Mouse (Mus musculus): ENCODE measurements at regions not wholly inside any gene's neighbourhood (a gene's known extent, or its start where the extent isn't known, plus 50 kb on each side); places are given as distances from the start of the nearest gene placed in this dataset.
A peak's percentile ranks its signal among the peaks of the same experiment; 100 is the strongest.

GRCm38 (mm10) chr2:166482720-166483616 lies 230.7 kb downstream of the Prex1 start:
- 0 out of 2 replicates have a peak overlapping the region, but pooled peaks have one; percentile 16 for H3K27ac ChIP-seq (ENCODE audit: low read depth, low read length)
- H3K9ac ChIP-seq (ENCODE audit: low read length), result no peak overlapping the region; the same call in 1 of the 2 replicates
- 53% methylated on average over 14 of the region's 14 CpGs for WGBS
- DNase-seq (ENCODE audit: low spot score, missing footprints), result peak; percentile 78
- ATAC-seq (ENCODE audit: low FRiP score), result 0 out of 2 replicates have a peak, but pooled peaks have one; percentile 38
- H3K4me2 ChIP-seq, result no peak overlapping the region
- H3K36me3 ChIP-seq (ENCODE audit: control insufficient read depth, insufficient read depth, low read length), result no peaks in the 10 kb centered on the region
- H3K4me1 ChIP-seq (ENCODE audit: control insufficient read depth, insufficient read depth, low read length), result peaks cover 16% of the 10 kb centered on the region
- H3K27me3 ChIP-seq (ENCODE audit: control insufficient read depth, insufficient read depth, low read length), result no peaks in the 10 kb centered on the region
- no peaks in the 10 kb centered on the region for H3K9me3 ChIP-seq (ENCODE audit: control insufficient read depth, low read length)
- no peak overlapping the region for H3K4me3 ChIP-seq (ENCODE audit: low read depth, low read length)

GRCm38 (mm10) chr2:166481774-166482173 lies 231.9 kb downstream of the Prex1 start:
- H3K27me3 ChIP-seq (ENCODE audit: control insufficient read depth, insufficient read depth, low read length), result no peaks in the 10 kb centered on the region
- no peaks in the 10 kb centered on the region for H3K36me3 ChIP-seq (ENCODE audit: control insufficient read depth, insufficient read depth, low read length)
- H3K9me3 ChIP-seq (ENCODE audit: control insufficient read depth, low read length), result no peaks in the 10 kb centered on the region
- no peak overlapping the region for H3K27ac ChIP-seq (ENCODE audit: low read depth, low read length)
- no peak overlapping the region for H3K4me2 ChIP-seq
- ATAC-seq (ENCODE audit: low FRiP score) (no peak), DNase-seq (ENCODE audit: low spot score, missing footprints) (peak; percentile 62)
- no peak overlapping the region for H3K4me3 ChIP-seq (ENCODE audit: low read depth, low read length)
- WGBS, result 86% methylated on average over 7 of the region's 7 CpGs
- H3K4me1 ChIP-seq (ENCODE audit: control insufficient read depth, insufficient read depth, low read length), result peaks cover 4% of the 10 kb centered on the region
- H3K9ac ChIP-seq (ENCODE audit: low read length), result no peak overlapping the region

DNA sequence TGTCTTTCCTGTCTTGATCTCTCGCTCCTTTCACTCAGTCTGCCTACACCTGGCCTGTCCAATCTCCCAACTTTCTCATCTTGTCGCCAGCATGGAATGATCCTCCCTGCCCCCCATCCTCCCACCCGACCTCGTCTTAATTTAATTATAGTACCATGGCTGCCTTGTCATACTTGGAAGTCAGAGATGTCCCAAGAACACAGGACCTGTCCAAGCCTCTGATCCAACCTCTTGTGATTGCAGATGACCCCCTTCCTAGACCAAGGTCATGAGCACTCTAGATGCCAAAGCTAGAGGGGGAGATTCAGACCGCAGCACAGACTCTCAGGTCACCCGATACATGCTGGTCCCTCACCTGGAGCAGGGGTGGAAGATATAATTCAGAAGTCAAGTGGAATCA lies 232.3 kb downstream of the Prex1 start:
- DNase-seq (ENCODE audit: low spot score, missing footprints), result peak; percentile 77
- H3K9ac ChIP-seq (ENCODE audit: low read length), result no peak overlapping the region
- WGBS, result 95% methylated on average over 6 of the region's 6 CpGs
- no peaks in the 10 kb centered on the region for H3K27me3 ChIP-seq (ENCODE audit: control insufficient read depth, insufficient read depth, low read length)
- H3K9me3 ChIP-seq (ENCODE audit: control insufficient read depth, low read length), result no peaks in the 10 kb centered on the region
- H3K4me2 ChIP-seq, result no peak overlapping the region
- no peak for ATAC-seq (ENCODE audit: low FRiP score)
- no peaks in the 10 kb centered on the region for H3K36me3 ChIP-seq (ENCODE audit: control insufficient read depth, insufficient read depth, low read length)
- H3K27ac ChIP-seq (ENCODE audit: low read depth, low read length), result no peak overlapping the region
- peaks cover 3% of the 10 kb centered on the region; the same call in 1 of the 2 replicates for H3K4me1 ChIP-seq (ENCODE audit: control insufficient read depth, insufficient read depth, low read length)
- H3K4me3 ChIP-seq (ENCODE audit: low read depth, low read length), result no peak overlapping the region

GRCm38 (mm10) chr2:166480883-166481282 lies 232.7 kb downstream of the Prex1 start:
- H3K4me2 ChIP-seq, result no peak overlapping the region
- no peak for ATAC-seq (ENCODE audit: low FRiP score)
- DNase-seq (ENCODE audit: low spot score, missing footprints), result no peak
- 74% methylated on average over 5 of the region's 5 CpGs for WGBS
- H3K36me3 ChIP-seq (ENCODE audit: control insufficient read depth, insufficient read depth, low read length), result no peaks in the 10 kb centered on the region
- H3K4me1 ChIP-seq (ENCODE audit: control insufficient read depth, insufficient read depth, low read length), result peaks cover 3% of the 10 kb centered on the region; the same call in 1 of the 2 replicates
- H3K27ac ChIP-seq (ENCODE audit: low read depth, low read length), result no peak overlapping the region
- no peaks in the 10 kb centered on the region for H3K27me3 ChIP-seq (ENCODE audit: control insufficient read depth, insufficient read depth, low read length)
- no peak overlapping the region for H3K4me3 ChIP-seq (ENCODE audit: low read depth, low read length)
- H3K9me3 ChIP-seq (ENCODE audit: control insufficient read depth, low read length), result no peaks in the 10 kb centered on the region
- no peak overlapping the region for H3K9ac ChIP-seq (ENCODE audit: low read length)

DNA sequence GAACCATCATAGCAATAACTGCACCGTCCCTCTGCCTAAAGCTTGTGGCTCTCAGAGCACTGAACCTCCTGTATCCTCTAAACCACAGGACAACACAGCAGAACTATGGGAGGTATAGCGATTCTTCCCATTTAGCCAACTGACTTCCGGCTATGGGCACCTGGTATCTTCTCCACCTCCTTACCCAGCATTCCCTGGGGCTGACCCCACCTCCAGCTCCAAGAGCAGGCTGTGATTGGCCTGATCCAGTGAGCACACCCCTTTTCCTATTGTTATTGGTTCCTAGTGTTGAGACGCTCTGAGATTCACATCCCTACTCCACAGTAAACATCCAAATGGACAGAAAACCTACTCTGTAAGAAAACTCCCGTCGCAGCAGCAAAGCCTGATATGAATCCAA lies 236.7 kb downstream of the Prex1 start:
- DNase-seq (ENCODE audit: low spot score, missing footprints), result no peak
- ATAC-seq (ENCODE audit: low FRiP score), result no peak
- no peaks in the 10 kb centered on the region for H3K27me3 ChIP-seq (ENCODE audit: control insufficient read depth, insufficient read depth, low read length)
- H3K27ac ChIP-seq (ENCODE audit: low read depth, low read length), result no peak overlapping the region
- H3K9ac ChIP-seq (ENCODE audit: low read length), result no peak overlapping the region
- H3K4me2 ChIP-seq, result no peak overlapping the region
- H3K9me3 ChIP-seq (ENCODE audit: control insufficient read depth, low read length), result no peaks in the 10 kb centered on the region
- no peaks in the 10 kb centered on the region for H3K36me3 ChIP-seq (ENCODE audit: control insufficient read depth, insufficient read depth, low read length)
- 88% methylated on average over 6 of the region's 6 CpGs for WGBS
- no peaks in the 10 kb centered on the region for H3K4me1 ChIP-seq (ENCODE audit: control insufficient read depth, insufficient read depth, low read length)
- no peak overlapping the region for H3K4me3 ChIP-seq (ENCODE audit: low read depth, low read length)

DNA sequence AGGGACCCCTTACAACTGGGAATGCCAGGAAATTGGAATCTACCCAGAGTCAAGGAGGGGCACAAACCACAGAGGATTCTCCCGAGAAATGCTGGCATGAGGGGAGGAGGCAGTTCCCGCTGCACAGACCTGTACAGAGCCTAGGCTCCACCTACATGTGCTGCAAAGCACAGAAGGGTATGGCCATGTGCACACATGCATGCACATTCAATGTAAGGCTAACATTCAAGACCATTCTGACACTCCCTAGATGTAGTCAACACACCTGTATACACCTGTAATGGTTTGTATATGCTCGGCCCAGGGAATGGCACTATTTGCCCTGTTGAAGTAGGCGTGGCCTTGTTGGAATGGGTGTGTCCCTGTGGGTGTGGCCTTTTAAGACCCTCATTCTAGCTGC lies 238.0 kb downstream of the Prex1 start:
- Histone ChIP-seq H3K27ac (ENCODE audit: low read depth, low read length) (no peak overlapping the region), H3K9me3 (ENCODE audit: control insufficient read depth, low read length) (no peaks in the 10 kb centered on the region), H3K4me2 (no peak overlapping the region), H3K27me3 (ENCODE audit: control insufficient read depth, insufficient read depth, low read length) (no peaks in the 10 kb centered on the region), H3K4me3 (ENCODE audit: low read depth, low read length) (no peak overlapping the region), H3K36me3 (ENCODE audit: control insufficient read depth, insufficient read depth, low read length) (no peaks in the 10 kb centered on the region), H3K4me1 (ENCODE audit: control insufficient read depth, insufficient read depth, low read length) (peaks cover 6% of the 10 kb centered on the region), H3K9ac (ENCODE audit: low read length) (no peak overlapping the region)
- ATAC-seq (ENCODE audit: low FRiP score) (no peak), DNase-seq (ENCODE audit: low spot score, missing footprints) (peak; percentile 57)
- WGBS, result 82% methylated on average over 4 of the region's 4 CpGs

GRCm38 (mm10) chr2:166474601-166475000 lies 239.0 kb downstream of the Prex1 start:
- no peak for DNase-seq (ENCODE audit: low spot score, missing footprints)
- Histone ChIP-seq H3K4me1 (ENCODE audit: control insufficient read depth, insufficient read depth, low read length) (peaks cover 6% of the 10 kb centered on the region), H3K4me3 (ENCODE audit: low read depth, low read length) (no peak overlapping the region), H3K4me2 (no peak overlapping the region), H3K9ac (ENCODE audit: low read length) (no peak overlapping the region), H3K36me3 (ENCODE audit: control insufficient read depth, insufficient read depth, low read length) (no peaks in the 10 kb centered on the region), H3K27me3 (ENCODE audit: control insufficient read depth, insufficient read depth, low read length) (no peaks in the 10 kb centered on the region), H3K9me3 (ENCODE audit: control insufficient read depth, low read length) (no peaks in the 10 kb centered on the region), H3K27ac (ENCODE audit: low read depth, low read length) (no peak overlapping the region)
- 71% methylated on average over 12 of the region's 12 CpGs for WGBS
- no peak for ATAC-seq (ENCODE audit: low FRiP score)

DNA sequence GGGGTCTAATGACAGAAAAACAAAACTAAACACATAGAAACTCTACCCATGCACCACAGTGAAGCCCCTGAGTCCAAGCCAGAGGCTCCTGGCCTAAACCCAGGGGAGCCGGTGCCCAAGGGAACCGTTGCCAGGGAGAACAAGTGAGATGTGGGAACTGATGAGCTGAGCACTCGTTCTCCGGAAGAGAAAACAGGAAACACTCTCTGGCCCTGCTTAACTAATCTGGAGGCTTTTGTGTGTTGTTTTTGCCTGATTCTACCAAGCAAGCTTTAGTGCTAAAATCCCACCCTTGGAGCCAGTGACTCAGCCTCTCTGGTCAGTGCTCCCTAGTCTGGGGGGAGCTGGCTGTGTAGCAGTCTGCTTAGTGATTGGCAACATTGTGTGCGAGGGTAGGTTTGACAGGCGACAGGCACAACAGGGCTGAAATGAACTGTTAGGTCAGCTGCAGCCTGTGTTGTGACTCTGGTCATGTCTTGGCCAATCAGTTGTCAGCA lies 242.3 kb downstream of the Prex1 start:
- H3K4me2 ChIP-seq, result no peak overlapping the region
- DNase-seq (ENCODE audit: low spot score, missing footprints), result no peak
- H3K4me1 ChIP-seq (ENCODE audit: control insufficient read depth, insufficient read depth, low read length), result peaks cover 6% of the 10 kb centered on the region
- no peaks in the 10 kb centered on the region for H3K9me3 ChIP-seq (ENCODE audit: control insufficient read depth, low read length)
- ATAC-seq (ENCODE audit: low FRiP score), result no peak
- no peak overlapping the region for H3K4me3 ChIP-seq (ENCODE audit: low read depth, low read length)
- no peaks in the 10 kb centered on the region for H3K36me3 ChIP-seq (ENCODE audit: control insufficient read depth, insufficient read depth, low read length)
- no peaks in the 10 kb centered on the region for H3K27me3 ChIP-seq (ENCODE audit: control insufficient read depth, insufficient read depth, low read length)
- H3K27ac ChIP-seq (ENCODE audit: low read depth, low read length), result no peak overlapping the region
- WGBS, result 62% methylated on average over 6 of the region's 6 CpGs
- H3K9ac ChIP-seq (ENCODE audit: low read length), result no peak overlapping the region

- Histone ChIP-seq H3K27me3 (ENCODE audit: control insufficient read depth, insufficient read depth, low read length) (no peaks in the 10 kb centered on the region), H3K4me3 (ENCODE audit: low read depth, low read length) (no peak overlapping the region), H3K9me3 (ENCODE audit: control insufficient read depth, low read length) (no peaks in the 10 kb centered on the region), H3K27ac (ENCODE audit: low read depth, low read length) (no peak overlapping the region), H3K4me2 (no peak overlapping the region), H3K9ac (ENCODE audit: low read length) (no peak overlapping the region), H3K4me1 (ENCODE audit: control insufficient read depth, insufficient read depth, low read length) (peaks cover 6% of the 10 kb centered on the region), H3K36me3 (ENCODE audit: control insufficient read depth, insufficient read depth, low read length) (no peaks in the 10 kb centered on the region)
- ATAC-seq (ENCODE audit: low FRiP score) (no peak), DNase-seq (ENCODE audit: low spot score, missing footprints) (no peak)
- WGBS, result 88% methylated on average over 9 of the region's 9 CpGs
Measured at GRCm38 (mm10) chr2:166469046-166469593, 244.5 kb downstream of the Prex1 start.

Data from midbrain, embryonic 11.5 days (tissue).